Mouse (Mus musculus): ENCODE data around the gene Cryzl1. TPM values are rescaled to one million over a fixed set of nuclear protein-coding genes. Genes with fewer than 3 reads are reported as not detected.
A peak's percentile ranks its signal among the peaks of the same experiment; 100 is the strongest.

Cryzl1 gene
- polyA plus RNA-seq, 1 experiment from 2014 or later, result 65.9 TPM

- no peak for ATAC-seq (ENCODE audit: insufficient number of reproducible peaks, low FRiP score, low TSS enrichment, low read depth)
- Histone ChIP-seq H3K27ac (no peak overlapping the region), H3K9me3 (no peaks in the 10 kb centered on the region), H3K4me1 (no peaks in the 10 kb centered on the region), H3K9ac (no peak overlapping the region), H3K4me3 (no peak overlapping the region), H3K4me2 (no peak overlapping the region), H3K27me3 (no peaks in the 10 kb centered on the region), H3K36me3 (peaks cover 59% of the 10 kb centered on the region)
- WGBS, result 81% methylated on average over 14 of the region's 14 CpGs
Measured at GRCm38 (mm10) chr16:91704603-91705340, 24.0 kb downstream of the Cryzl1 start.

DNA sequence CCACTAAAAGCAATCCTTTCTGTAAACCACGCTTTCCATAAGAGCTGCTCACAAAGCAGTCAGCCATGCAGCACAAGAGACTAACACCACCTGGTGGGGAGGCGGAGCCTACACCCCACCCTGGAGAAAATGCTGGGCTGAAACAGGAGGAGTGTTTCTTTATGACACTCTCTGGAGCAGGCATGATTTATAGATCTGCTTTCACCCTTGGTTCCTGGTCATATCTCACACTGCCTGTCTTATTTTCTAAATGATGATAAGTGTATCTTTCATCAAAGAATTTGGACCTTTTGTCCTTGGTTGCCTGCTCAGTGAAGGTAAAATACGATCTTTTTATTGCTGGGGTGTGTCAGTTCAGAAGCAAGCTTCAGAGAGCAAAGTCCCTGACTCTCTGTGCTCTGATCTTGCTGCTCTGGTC lies 26.0 kb downstream of the Cryzl1 start:
- Histone ChIP-seq H3K4me1 (no peaks in the 10 kb centered on the region), H3K36me3 (peaks cover 62% of the 10 kb centered on the region), H3K27ac (no peak overlapping the region), H3K4me3 (no peak overlapping the region), H3K9ac (no peak overlapping the region), H3K4me2 (no peak overlapping the region), H3K9me3 (no peaks in the 10 kb centered on the region), H3K27me3 (no peaks in the 10 kb centered on the region)
- ATAC-seq (ENCODE audit: insufficient number of reproducible peaks, low FRiP score, low TSS enrichment, low read depth), result no peak
- 58% methylated on average over 3 of the region's 3 CpGs for WGBS

GRCm38 (mm10) chr16:91701908-91702307 lies 26.9 kb downstream of the Cryzl1 start:
- H3K4me1 ChIP-seq, result no peaks in the 10 kb centered on the region
- no peak overlapping the region for H3K4me2 ChIP-seq
- WGBS, result 65% methylated on average over 13 of the region's 13 CpGs
- no peak for ATAC-seq (ENCODE audit: insufficient number of reproducible peaks, low FRiP score, low TSS enrichment, low read depth)
- no peak overlapping the region for H3K27ac ChIP-seq
- H3K27me3 ChIP-seq, result no peaks in the 10 kb centered on the region
- no peaks in the 10 kb centered on the region for H3K9me3 ChIP-seq
- no peak overlapping the region for H3K9ac ChIP-seq
- H3K36me3 ChIP-seq, result peaks cover 61% of the 10 kb centered on the region
- no peak overlapping the region for H3K4me3 ChIP-seq

DNA sequence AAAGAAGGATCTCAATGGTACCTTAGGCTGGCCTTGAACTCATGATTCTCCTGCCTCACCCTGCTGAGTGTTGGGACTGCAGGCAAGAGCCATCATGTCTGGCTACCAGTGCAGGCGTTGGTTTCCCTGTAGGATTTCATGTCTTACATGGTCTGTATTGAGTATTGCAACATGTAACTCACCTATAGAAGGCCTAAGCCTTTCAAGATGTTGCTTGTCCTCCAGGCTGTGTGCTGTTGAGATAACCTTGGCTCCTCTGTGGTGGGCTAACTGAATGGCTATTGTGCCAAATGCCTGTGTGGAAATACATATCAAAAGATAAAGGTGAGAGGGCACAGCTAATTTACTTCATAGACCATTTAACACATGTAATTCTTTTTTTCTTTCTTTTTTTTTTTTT lies 29.8 kb downstream of the Cryzl1 start:
- Histone ChIP-seq H3K4me1 (peaks cover 2% of the 10 kb centered on the region; the same call in 1 of the 2 replicates), H3K36me3 (peaks cover 58% of the 10 kb centered on the region), H3K9ac (no peak overlapping the region), H3K27ac (no peak overlapping the region), H3K4me2 (no peak overlapping the region), H3K4me3 (no peak overlapping the region), H3K27me3 (no peaks in the 10 kb centered on the region), H3K9me3 (no peaks in the 10 kb centered on the region)
- WGBS, result 74% methylated on average over 1 of the region's 1 CpGs
- ATAC-seq (ENCODE audit: insufficient number of reproducible peaks, low FRiP score, low TSS enrichment, low read depth), result no peak

- Histone ChIP-seq H3K36me3 (peaks cover 35% of the 10 kb centered on the region), H3K4me2 (no peak overlapping the region), H3K27ac (no peak overlapping the region), H3K27me3 (no peaks in the 10 kb centered on the region), H3K9ac (no peak overlapping the region), H3K4me1 (peaks cover 2% of the 10 kb centered on the region; the same call in 1 of the 2 replicates), H3K4me3 (no peak overlapping the region), H3K9me3 (no peaks in the 10 kb centered on the region)
- 40% methylated on average over 8 of the region's 8 CpGs for WGBS
- ATAC-seq (ENCODE audit: insufficient number of reproducible peaks, low FRiP score, low TSS enrichment, low read depth), result no peak
Measured at GRCm38 (mm10) chr16:91695108-91695755, 33.5 kb downstream of the Cryzl1 start.

DNA sequence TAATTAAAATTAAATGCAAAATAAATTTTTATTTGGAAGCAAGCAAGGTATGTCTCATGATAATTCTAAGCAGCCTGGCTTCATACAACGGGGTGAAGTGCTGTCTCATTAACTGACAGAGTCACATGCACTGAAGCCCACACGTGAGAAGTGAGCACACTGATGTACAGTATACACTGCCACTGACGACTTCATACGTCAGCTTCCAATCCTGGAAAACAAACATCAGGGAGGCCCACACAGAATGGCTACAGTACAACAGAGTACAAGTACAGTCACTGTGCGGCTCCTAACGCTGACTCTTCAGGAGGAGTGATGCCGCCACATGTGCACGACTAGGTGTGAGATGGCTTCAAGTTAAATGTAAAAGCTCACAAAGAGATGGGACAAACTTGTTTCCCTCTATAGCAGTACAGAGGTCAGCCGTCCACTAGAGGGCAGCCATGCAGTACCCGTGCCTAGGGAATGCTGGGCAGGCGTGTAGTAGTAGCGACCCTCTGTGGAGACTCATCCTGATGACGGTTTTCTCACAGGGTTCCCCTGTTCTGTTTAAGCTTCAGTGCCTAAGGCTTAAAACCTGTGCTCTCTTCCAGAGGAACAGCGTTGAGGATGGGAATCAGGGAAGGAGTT lies 34.2 kb downstream of the Cryzl1 start:
- Histone ChIP-seq H3K27me3 (no peaks in the 10 kb centered on the region), H3K36me3 (peaks cover 34% of the 10 kb centered on the region), H3K27ac (no peak overlapping the region), H3K4me3 (no peak overlapping the region), H3K4me1 (peaks cover 5% of the 10 kb centered on the region; the same call in 1 of the 2 replicates), H3K9ac (no peak overlapping the region), H3K4me2 (no peak overlapping the region), H3K9me3 (no peaks in the 10 kb centered on the region)
- no peak for ATAC-seq (ENCODE audit: insufficient number of reproducible peaks, low FRiP score, low TSS enrichment, low read depth)
- WGBS, result 29% methylated on average over 14 of the region's 14 CpGs

DNA sequence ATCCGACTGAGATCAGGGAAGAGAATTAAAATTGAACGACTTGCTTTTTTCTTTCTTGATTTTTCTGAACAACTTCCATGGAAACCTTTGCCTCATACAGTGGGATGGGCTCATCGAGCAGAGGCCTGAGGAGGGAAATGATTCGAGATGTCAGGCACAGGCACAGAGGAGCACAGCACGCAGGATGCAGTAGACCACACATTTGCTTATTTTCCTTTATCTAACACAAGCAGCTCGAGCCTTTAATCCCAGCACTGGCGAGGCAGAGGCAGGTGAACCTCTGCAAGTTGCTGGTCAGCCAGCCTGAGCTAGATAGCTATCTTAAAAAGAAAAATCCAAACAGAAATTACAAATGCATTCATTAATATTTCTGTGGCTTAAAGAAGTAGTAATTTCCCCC lies 39.0 kb downstream of the Cryzl1 start:
- 53% methylated on average over 7 of the region's 7 CpGs for WGBS
- no peak overlapping the region for H3K4me2 ChIP-seq
- no peak for ATAC-seq (ENCODE audit: insufficient number of reproducible peaks, low FRiP score, low TSS enrichment, low read depth)
- peaks cover 14% of the 10 kb centered on the region; the same call in 1 of the 2 replicates for H3K4me1 ChIP-seq
- H3K4me3 ChIP-seq, result no peak overlapping the region
- no peak overlapping the region for H3K9ac ChIP-seq
- no peaks in the 10 kb centered on the region for H3K9me3 ChIP-seq
- H3K36me3 ChIP-seq, result peaks cover 19% of the 10 kb centered on the region
- H3K27ac ChIP-seq, result no peak overlapping the region
- no peaks in the 10 kb centered on the region for H3K27me3 ChIP-seq

DNA sequence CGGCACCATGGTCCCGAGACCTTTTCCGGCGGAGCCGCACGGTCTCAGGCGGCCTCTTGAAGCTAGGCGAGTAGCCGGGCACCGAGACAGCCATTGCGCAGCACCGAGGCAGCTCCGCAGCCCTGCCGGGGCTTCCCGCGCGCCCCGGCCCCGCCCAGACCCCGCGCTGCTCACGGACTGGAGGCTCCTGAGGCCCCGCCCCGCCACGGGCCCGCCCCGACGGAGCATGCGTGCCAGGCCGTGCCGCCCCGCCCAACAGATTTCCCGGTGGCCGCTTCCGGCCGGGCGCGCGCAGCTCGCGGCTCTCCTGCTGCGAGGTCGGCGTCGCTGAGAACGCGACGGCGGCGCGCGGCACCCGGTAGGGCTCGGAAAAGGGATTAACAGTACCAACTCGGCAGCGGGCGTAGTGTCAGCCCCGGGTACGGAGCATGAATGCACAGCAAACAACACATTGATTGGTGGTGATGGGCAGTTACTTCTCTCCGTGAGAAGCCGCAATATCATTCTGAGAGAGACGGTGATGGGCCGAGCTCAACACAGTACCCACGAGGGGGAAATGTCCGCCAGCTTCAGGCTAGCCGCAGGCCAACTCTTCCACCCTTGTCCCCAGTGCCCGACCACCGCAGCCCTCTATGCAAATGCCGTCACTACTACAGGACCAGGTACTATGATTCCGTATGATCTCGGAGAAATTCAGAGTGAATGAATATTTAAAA lies 40.0 kb downstream of the Cryzl1 start, which contains the start of gene Donson:
Gene Donson (minus strand): TSS at position 152 of the 716 bp plus-strand sequence.
- Histone ChIP-seq H3K27me3 (no peaks in the 10 kb centered on the region), H3K4me1 (peaks cover 14% of the 10 kb centered on the region; the same call in 1 of the 2 replicates), H3K27ac (peak within 1 kb of the TSS; percentile 78), H3K9ac (peak within 1 kb of the TSS; percentile 85), H3K9me3 (no peaks in the 10 kb centered on the region), H3K4me2 (peak within 1 kb of the TSS; percentile 90), H3K36me3 (peaks cover 23% of the 10 kb centered on the region), H3K4me3 (peak within 1 kb of the TSS; percentile 97)
- WGBS, result under 1% methylated on average over 71 of the region's 71 CpGs
- ATAC-seq (ENCODE audit: insufficient number of reproducible peaks, low FRiP score, low TSS enrichment, low read depth), result peak; percentile 95

DNA sequence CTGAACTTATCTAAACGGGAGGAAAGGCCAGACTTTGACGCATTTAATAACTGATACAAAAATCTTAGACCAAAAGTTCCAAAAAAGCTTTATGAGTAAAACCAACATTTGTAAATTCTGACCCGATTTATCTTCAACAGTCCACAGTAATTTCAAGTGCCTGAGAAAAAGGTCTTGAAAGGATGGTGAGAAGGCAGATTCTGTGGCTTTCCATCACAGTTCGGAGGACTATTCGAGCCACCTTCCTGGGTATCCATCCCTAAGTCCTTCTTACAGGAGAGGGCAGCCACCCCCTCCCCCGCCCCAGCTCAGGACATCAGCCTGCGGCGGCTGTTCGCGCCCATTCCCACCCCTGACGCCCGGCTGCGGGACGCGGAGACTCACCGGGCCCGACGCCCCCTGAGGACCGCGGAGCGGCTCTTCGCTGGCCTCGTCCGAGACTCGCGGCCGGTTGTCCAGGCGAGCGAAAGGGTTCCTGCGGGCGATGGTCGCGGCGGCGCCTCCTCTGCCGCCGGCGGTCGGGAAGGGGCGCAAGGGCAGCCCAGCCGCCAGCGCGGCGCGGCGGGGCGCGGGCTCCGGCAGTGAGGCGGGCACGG lies 40.7 kb downstream of the Cryzl1 start:
- peak; percentile 28; the same call in 1 of the 2 replicates for ATAC-seq (ENCODE audit: insufficient number of reproducible peaks, low FRiP score, low TSS enrichment, low read depth)
- Histone ChIP-seq H3K9ac (peak overlapping the region; percentile 85), H3K4me1 (peaks cover 14% of the 10 kb centered on the region; the same call in 1 of the 2 replicates), H3K4me3 (peak overlapping the region; percentile 97), H3K4me2 (peak overlapping the region; percentile 90), H3K36me3 (peaks cover 23% of the 10 kb centered on the region), H3K27ac (peak overlapping the region; percentile 74), H3K27me3 (no peaks in the 10 kb centered on the region), H3K9me3 (no peaks in the 10 kb centered on the region)
- WGBS, result under 1% methylated on average over 51 of the region's 51 CpGs

DNA sequence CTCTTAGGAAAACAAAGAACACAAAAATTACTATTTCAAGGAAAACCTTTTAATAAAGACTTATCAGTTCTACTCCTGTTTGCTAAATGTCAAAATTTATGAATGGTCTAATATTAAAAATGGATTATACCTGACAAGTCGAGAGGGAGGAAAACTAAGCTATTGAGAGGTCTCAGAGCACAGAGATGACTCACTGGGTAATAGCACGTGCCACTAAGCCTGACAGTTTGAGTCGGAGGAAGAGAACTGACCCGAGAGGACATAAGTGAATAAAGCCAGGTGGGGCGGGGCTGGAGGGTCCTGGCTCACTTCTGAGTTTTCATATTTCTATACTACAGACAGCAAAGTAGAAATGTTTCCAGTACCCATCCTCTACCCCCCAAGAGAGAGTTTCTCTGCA lies 42.4 kb downstream of the Cryzl1 start:
- no peak for ATAC-seq (ENCODE audit: insufficient number of reproducible peaks, low FRiP score, low TSS enrichment, low read depth)
- H3K4me3 ChIP-seq, result no peak overlapping the region
- no peak overlapping the region for H3K9ac ChIP-seq
- no peak overlapping the region for H3K27ac ChIP-seq
- WGBS, result 78% methylated on average over 5 of the region's 5 CpGs
- H3K4me1 ChIP-seq, result peaks cover 14% of the 10 kb centered on the region; the same call in 1 of the 2 replicates
- no peaks in the 10 kb centered on the region for H3K9me3 ChIP-seq
- no peak overlapping the region for H3K4me2 ChIP-seq
- H3K27me3 ChIP-seq, result no peaks in the 10 kb centered on the region
- H3K36me3 ChIP-seq, result peaks cover 39% of the 10 kb centered on the region

GRCm38 (mm10) chr16:91685526-91685925 lies 43.2 kb downstream of the Cryzl1 start:
- 81% methylated on average over 5 of the region's 5 CpGs for WGBS
- no peak overlapping the region for H3K4me2 ChIP-seq
- no peaks in the 10 kb centered on the region for H3K9me3 ChIP-seq
- no peak overlapping the region for H3K27ac ChIP-seq
- no peaks in the 10 kb centered on the region for H3K27me3 ChIP-seq
- no peak for ATAC-seq (ENCODE audit: insufficient number of reproducible peaks, low FRiP score, low TSS enrichment, low read depth)
- no peak overlapping the region for H3K4me3 ChIP-seq
- H3K4me1 ChIP-seq, result peaks cover 14% of the 10 kb centered on the region; the same call in 1 of the 2 replicates
- peaks cover 45% of the 10 kb centered on the region for H3K36me3 ChIP-seq
- no peak overlapping the region for H3K9ac ChIP-seq

Measured in limb, embryonic 15.5 days (tissue).